Mouse (Mus musculus) hindbrain, embryonic 14.5 days (tissue): Measurements from ENCODE around the gene Plp2. TPM values are rescaled to one million over a fixed set of nuclear protein-coding genes. Genes with fewer than 3 reads are reported as not detected.
A peak's percentile ranks its signal among the peaks of the same experiment; 100 is the strongest.
"Not testable (repeated sequence)": the region's sequence is repeated elsewhere in the genome, so short reads cannot be mapped to it uniquely, and the experiment has no call there.

Experiments
- ATAC-seq: fragments of 200-750 bp; cut with Nextera tagmentation; 2 replicates; pipeline ENCODE4 v1.8.0; 2017; ENCODE audit warnings: moderate number of reproducible peaks, mild to moderate bottlenecking, moderate TSS enrichment, moderate library complexity; ENCODE audit not compliant: low FRiP score
- DNase-seq: peaks from one replicate; pipeline ENCODE4 v3.0.0-alpha.2; 2015; ENCODE audit warnings: low spot score
- H3K27ac ChIP-seq: fragments of 300-500 bp; sonication (generic); 2 replicates; pipeline ENCODE4 v1.5.1; 2014; ENCODE audit warnings: mild to moderate bottlenecking, moderate library complexity
- H3K27me3 ChIP-seq: fragments of 300-500 bp; sonication (generic); 2 replicates; pipeline ENCODE4 v1.6.1; 2014; ENCODE audit warnings: mild to moderate bottlenecking, low read length, mixed read lengths; ENCODE audit not compliant: control insufficient read depth, insufficient read depth
- H3K36me3 ChIP-seq: fragments of 300-500 bp; sonication (generic); replicated peaks from 2 replicates; pipeline ENCODE4 v1.6.1; 2014; ENCODE audit not compliant: control insufficient read depth, insufficient read depth
- H3K4me1 ChIP-seq: fragments of 300-500 bp; sonication (generic); replicated peaks from 2 replicates; pipeline ENCODE4 v1.6.1; 2014; ENCODE audit warnings: antibody characterized with exemption, low read length, mixed read lengths; ENCODE audit not compliant: control insufficient read depth, insufficient read depth
- H3K4me2 ChIP-seq: fragments of 300-500 bp; sonication (generic); replicated peaks from 2 replicates; pipeline ENCODE4 v1.6.1; 2014; ENCODE audit warnings: mild to moderate bottlenecking, moderate library complexity
- H3K4me3 ChIP-seq: fragments of 300-500 bp; sonication (generic); replicated peaks from 2 replicates; pipeline ENCODE4 v1.5.1; 2014; ENCODE audit warnings: mild to moderate bottlenecking, low read length
- H3K9ac ChIP-seq: fragments of 300-500 bp; sonication (generic); 2 replicates; pipeline ENCODE4 v1.6.1; 2014
- H3K9me3 ChIP-seq: fragments of 300-500 bp; sonication (generic); 2 replicates; pipeline ENCODE4 v1.6.1; 2016; ENCODE audit warnings: low read length; ENCODE audit not compliant: control insufficient read depth
- WGBS: fragments of 180-500 bp; shearing (Covaris S2); extraction: QIAGEN DNeasy Blood & Tissue Kit; methylation state at CpG from one replicate; pipeline ENCODE4 v1.1.7; 2014; 5-methylcytosine and 5-hydroxymethylcytosine counted together
- polyA plus RNA-seq: library from polyadenylated mRNA; unstranded; fragments of >200 nt; fragmentation: Nextera tagmentation; extraction: Ambion mirVana; gene quantifications from 2 replicates; pipeline ENCODE4 v1.2.1, GENCODE M21; 2014

Gene Plp2
- 21.2 and 23.5 TPM in 2 replicates for polyA plus RNA-seq

DNA sequence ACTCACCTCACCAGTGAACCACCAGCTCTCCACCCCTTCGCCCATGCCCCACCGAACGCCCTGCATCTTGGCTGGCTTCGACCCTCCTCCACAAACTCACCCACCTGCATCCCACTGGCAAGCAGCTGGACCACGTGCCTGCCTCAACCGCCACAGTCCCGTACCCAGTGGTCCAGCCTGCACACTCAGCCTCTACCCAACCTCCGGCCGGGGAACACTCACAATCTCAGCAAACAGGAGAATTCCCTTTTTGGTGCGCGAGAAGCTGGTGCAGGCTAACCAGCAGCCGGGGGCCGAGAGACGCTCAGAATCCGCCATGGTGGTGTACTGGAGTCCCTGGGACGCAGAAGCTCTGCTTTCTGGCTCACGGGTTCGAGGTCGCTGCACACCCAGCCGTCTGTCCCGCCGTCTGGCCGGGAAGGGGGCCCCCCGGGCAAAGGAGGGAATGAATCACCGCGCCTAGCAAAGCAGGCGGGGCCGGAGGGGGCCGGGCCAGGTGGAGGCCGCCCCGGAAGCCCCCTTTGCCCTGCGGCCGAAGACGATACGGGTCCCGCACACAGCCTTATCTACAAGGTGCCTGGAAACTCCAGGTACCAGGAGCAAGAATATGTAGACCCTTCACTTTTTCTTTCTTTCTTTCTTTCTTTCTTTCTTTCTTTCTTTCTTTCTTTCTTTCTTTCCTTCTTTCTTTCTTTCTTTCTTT, at the start of gene Plp2:
TSS of gene Plp2 (minus strand) at position 470 of the 703 bp plus-strand sequence.
- peak within 1 kb of the TSS; percentile 27 for H3K4me3 ChIP-seq
- no peak within 1 kb of the TSS for H3K27ac ChIP-seq
- H3K9ac ChIP-seq = peak within 1 kb of the TSS; percentile 24; the same call in 1 of the 2 replicates
- ATAC-seq (peak; percentile 48; the same call in 1 of the 2 replicates), DNase-seq (no peak)
- H3K9me3 ChIP-seq = no peaks in the 10 kb centered on the region
- 20% methylated on average over 32 of the region's 36 CpGs for WGBS
- no peaks in the 10 kb centered on the region for H3K36me3 ChIP-seq
- no peaks in the 10 kb centered on the region for H3K27me3 ChIP-seq
- H3K4me2 ChIP-seq = peak within 1 kb of the TSS; percentile 47
- no peaks in the 10 kb centered on the region for H3K4me1 ChIP-seq

DNA sequence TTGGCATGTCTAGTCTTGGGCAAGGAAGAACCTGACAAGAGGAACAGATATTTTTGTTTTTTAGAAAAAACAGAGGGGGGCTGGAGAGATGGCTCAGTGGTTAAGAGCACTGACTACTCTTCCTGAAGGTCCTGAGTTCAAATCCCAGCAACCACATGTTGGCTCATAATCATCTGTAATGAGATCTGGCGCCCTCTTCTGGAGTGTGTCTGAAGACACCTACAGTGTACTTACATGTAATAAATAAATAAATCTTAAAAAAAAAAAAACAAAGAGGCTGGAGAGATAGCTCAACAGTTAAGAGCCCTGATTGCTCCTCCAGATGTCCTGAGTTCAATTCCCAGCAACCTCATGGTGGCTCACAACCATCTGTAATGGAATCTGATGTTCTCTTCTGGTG, 44.9 kb upstream of the Plp2 start:
- H3K9ac ChIP-seq, DNase-seq, H3K27me3 ChIP-seq, H3K36me3 ChIP-seq, H3K27ac ChIP-seq, H3K4me2 ChIP-seq, H3K4me3 ChIP-seq, ATAC-seq, H3K4me1 ChIP-seq, H3K9me3 ChIP-seq: not testable (repeated sequence)
- WGBS = 20% methylated on average over 1 of the region's 1 CpGs

DNA sequence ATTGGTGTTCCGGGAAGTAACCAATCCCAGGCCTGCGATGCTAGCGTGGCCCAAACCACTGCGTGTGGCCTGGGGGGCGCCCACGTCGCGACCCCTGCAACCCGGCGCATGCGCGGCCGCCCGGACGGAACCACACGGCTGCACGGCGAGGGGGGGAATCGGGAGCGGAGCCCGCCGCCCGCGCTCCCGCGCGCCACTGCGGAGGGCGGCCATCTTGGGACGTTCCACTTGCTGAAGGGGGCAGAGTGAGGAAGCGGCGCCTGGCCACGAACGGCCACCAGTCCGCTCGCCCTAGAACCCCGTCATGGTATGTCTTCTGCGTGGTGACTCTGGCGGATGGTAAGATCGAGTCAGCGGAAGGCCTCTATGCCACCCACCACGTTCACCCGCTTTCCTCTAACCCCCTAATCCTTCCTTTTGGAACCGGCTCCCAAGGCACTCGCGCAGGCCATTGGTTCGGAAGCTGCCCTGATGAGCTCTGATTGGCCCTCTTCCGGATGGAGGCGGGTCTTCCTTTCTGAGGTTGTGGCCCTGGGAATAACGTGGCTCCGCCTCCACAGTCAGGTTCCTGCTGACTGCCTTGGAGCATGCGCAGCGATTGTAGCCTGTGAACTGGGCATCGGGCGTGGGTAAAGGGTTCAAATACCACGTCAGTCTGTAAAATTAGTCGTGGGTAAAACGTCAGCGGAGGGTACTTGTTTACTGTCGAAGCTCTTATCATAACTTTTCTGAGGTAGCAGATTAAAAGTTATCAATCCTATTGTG, 43.1 kb upstream of the Plp2 start, which contains the start of gene Wdr45:
TSS of gene Wdr45 (plus strand) at position 199 of the 765 bp plus-strand sequence.
- H3K36me3 ChIP-seq, H3K9me3 ChIP-seq, H3K27me3 ChIP-seq, H3K4me1 ChIP-seq: not testable (repeated sequence)
- Histone ChIP-seq H3K4me2 (peak within 1 kb of the TSS; percentile 52), H3K4me3 (peak within 1 kb of the TSS; percentile 32), H3K9ac (peak within 1 kb of the TSS; percentile 41), H3K27ac (peak within 1 kb of the TSS; percentile 73; the same call in 1 of the 2 replicates)
- DNase-seq (peak; percentile 82), ATAC-seq (peak; percentile 97)
- WGBS = 15% methylated on average over 41 of the region's 60 CpGs

DNA sequence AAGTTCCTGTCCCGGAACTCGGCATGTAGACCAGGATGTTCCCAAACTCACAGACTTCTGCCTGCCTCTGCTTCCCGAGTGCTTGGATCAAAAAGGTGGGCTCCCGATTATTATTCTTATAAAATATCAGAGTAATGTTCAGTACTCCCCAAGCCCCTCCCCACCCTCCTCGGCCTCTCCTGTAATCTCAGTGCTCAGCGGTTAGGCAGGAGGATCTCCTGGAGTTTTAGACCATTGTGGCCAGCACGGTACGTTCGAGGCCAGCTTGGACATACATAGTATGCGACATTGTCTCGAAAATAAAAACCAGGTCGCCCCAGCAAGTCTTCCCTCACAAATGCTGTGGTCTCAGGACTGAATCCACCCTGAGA, 42.6 kb upstream of the Plp2 start:
- Histone ChIP-seq H3K4me3 (peak overlapping the region; percentile 32), H3K9ac (peak overlapping the region; percentile 41), H3K4me2 (peak overlapping the region; percentile 52)
- H3K27me3 ChIP-seq, H3K36me3 ChIP-seq, DNase-seq, H3K27ac ChIP-seq, ATAC-seq, H3K4me1 ChIP-seq, H3K9me3 ChIP-seq: not testable (repeated sequence)
- WGBS = 36% methylated on average over 5 of the region's 12 CpGs

DNA sequence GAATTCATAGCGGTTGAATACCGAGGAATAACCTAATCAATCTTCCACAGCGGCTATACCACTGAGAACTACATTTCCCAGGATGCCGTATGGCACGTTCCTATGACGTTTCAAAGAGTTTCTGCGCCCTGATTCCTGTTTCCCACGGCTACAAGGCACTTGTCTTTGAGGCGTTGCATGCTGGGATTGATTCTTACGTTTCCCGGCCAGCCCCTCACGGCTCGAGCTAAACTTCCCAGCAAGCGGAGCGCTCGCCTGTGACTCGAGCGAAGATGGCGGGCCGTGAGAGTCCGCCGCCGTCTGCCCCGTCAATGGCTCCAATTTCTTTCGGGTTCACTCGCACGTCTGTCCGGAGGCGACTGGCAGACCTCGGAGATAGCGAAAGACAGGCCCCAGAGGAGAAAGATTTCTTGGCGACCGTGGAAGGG, 25.8 kb upstream of the Plp2 start, which contains the start of gene Gpkow:
TSS of gene Gpkow (plus strand) at position 178 of the 428 bp plus-strand sequence.
- ATAC-seq (peak; percentile 97), DNase-seq (peak; percentile 87)
- Histone ChIP-seq H3K9ac (peak within 1 kb of the TSS; percentile 62), H3K27me3 (no peaks in the 10 kb centered on the region), H3K36me3 (peaks cover 13% of the 10 kb centered on the region; the same call in 1 of the 2 replicates), H3K27ac (peak within 1 kb of the TSS; percentile 57), H3K9me3 (no peaks in the 10 kb centered on the region), H3K4me1 (peaks cover 6% of the 10 kb centered on the region; the same call in 1 of the 2 replicates), H3K4me3 (peak within 1 kb of the TSS; percentile 52), H3K4me2 (peak within 1 kb of the TSS; percentile 55)
- 14% methylated on average over 33 of the region's 33 CpGs for WGBS

DNA sequence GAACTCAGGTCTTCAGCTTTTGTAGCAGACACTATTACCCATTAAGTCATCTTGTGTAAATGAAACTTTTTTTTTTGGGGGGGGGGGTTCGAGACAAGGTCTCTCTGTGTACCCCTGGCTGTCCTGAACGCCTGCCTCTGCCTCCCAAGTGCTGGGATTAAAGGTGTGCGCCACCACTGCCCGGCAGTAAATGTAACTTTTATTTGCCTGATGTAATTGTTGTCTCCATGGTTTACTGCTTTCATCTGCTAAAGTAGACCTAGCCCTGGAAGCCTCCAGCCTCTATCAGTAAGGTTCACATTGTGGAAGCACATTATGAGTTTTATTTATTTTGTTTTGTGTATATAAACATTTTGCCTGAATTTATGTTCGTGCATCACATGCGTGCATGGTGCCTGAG, 25.3 kb upstream of the Plp2 start:
- 55% methylated on average over 6 of the region's 6 CpGs for WGBS
- H3K4me2 ChIP-seq = peak overlapping the region; percentile 36
- no peak overlapping the region; the same call in 1 of the 2 replicates for H3K27ac ChIP-seq
- H3K9me3 ChIP-seq = no peaks in the 10 kb centered on the region
- peaks cover 10% of the 10 kb centered on the region; the same call in 1 of the 2 replicates for H3K36me3 ChIP-seq
- H3K4me3 ChIP-seq = peak overlapping the region; percentile 52; the same call in 1 of the 2 replicates
- DNase-seq = no peak
- peaks cover 6% of the 10 kb centered on the region; the same call in 1 of the 2 replicates for H3K4me1 ChIP-seq
- H3K27me3 ChIP-seq = no peaks in the 10 kb centered on the region
- peak; percentile 61; the same call in 1 of the 2 replicates for ATAC-seq
- no peak overlapping the region for H3K9ac ChIP-seq

DNA sequence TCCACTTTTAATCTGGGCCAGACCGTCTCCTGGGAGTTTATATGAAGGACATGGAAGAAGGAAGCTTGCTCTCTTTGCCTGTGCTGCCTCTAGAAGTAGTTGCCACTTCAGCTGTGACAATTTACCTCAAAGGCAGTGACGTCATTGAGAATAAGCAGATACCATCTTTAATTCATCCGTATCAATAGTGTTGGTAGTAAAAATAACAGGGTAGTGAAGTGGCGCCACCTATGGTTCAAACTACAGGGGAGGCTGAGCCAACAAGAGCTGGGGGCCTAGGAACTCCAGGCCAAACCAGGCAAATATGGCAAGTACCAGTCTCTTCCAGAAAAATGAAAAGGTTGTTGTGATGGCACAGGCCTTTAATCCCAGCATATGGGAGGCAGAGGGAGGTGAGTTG, 21.7 kb upstream of the Plp2 start:
- Histone ChIP-seq H3K27ac (no peak overlapping the region), H3K36me3 (no peaks in the 10 kb centered on the region), H3K9ac (no peak overlapping the region), H3K4me3 (no peak overlapping the region), H3K27me3 (no peaks in the 10 kb centered on the region), H3K9me3 (no peaks in the 10 kb centered on the region), H3K4me1 (peaks cover 3% of the 10 kb centered on the region; the same call in 1 of the 2 replicates), H3K4me2 (no peak overlapping the region)
- WGBS = 34% methylated on average over 4 of the region's 4 CpGs
- ATAC-seq = no peak
- no peak for DNase-seq

DNA sequence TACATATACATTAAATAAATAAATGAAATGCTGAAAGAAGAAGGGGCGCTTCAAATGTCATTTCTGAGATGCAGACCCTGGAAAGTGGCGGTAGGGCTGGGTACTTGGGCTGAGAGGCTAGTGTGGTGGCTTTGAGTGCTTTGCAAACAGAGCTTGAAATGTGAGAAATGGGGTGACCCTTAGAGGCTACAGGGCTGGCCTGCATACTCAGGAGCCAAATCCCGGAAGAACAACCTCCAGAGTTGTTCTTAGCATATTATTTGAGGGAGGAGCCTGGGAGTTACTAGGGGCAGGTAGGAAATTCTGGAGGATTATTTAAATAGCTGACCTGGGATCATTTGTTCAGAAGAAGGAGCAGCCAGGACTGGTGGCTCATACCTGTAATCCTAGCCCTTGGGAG, 19.3 kb upstream of the Plp2 start:
- no peak overlapping the region for H3K4me3 ChIP-seq

DNA sequence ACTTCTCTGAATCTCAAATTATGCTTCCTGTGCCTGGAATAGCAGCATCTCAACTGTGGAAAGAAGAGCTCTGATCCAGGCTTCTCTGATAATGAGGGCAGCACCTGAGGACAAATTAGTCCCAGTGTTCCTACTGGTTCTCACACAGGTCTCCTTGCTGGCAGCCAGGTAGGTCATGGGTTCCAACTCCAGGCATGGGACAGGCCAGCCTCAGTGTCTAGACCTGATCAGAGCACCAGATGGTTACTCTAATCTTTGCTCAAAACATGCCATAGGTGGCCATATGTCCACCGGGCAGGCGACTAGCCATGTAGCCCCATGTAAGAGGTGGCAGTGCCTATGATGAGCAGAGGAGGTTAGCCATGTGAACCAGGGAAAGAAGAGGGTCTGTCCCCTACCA, 17.1 kb upstream of the Plp2 start:
- DNase-seq (no peak), ATAC-seq (no peak)
- H3K36me3 ChIP-seq = no peaks in the 10 kb centered on the region
- no peaks in the 10 kb centered on the region for H3K9me3 ChIP-seq
- no peak overlapping the region for H3K9ac ChIP-seq
- H3K27me3 ChIP-seq = no peaks in the 10 kb centered on the region
- whole genome bisulfite sequencing = 90% methylated on average over 2 of the region's 2 CpGs
- H3K4me3 ChIP-seq = no peak overlapping the region
- H3K4me2 ChIP-seq = no peak overlapping the region
- H3K4me1 ChIP-seq = no peaks in the 10 kb centered on the region
- no peak overlapping the region for H3K27ac ChIP-seq

More for the DNA sequence above, 19.3 kb upstream of the Plp2 start:
- H3K27me3 ChIP-seq = no peaks in the 10 kb centered on the region
- H3K27ac ChIP-seq = no peak overlapping the region
- H3K36me3 ChIP-seq = no peaks in the 10 kb centered on the region
- no peak for ATAC-seq
- no peaks in the 10 kb centered on the region for H3K9me3 ChIP-seq
- no peak for DNase-seq
- 66% methylated on average over 3 of the region's 3 CpGs for WGBS
- H3K9ac ChIP-seq = no peak overlapping the region
- H3K4me2 ChIP-seq = no peak overlapping the region
- H3K4me1 ChIP-seq = no peaks in the 10 kb centered on the region
